Mouse (Mus musculus): ENCODE results near the gene Themis3. TPM values are rescaled to one million over a fixed set of nuclear protein-coding genes. Genes with fewer than 3 reads are reported as not detected.

The Themis3 gene
- polyA plus RNA-seq, 1 experiment, result 40.8 TPM

Other genes starting within 250 kb of the Themis3 start
- gene Mtcl1, start 144.9 kb downstream of the Themis3 start, polyA plus RNA-seq (2012; rRNA removed), result 0.88 and 1.1 TPM in 2 replicates
- gene Rab12, start 74.9 kb downstream of the Themis3 start, polyA plus RNA-seq (2012; rRNA removed), result 16.3 and 17.3 TPM in 2 replicates

Data from large intestine, adult 2 months (tissue).